Mouse (Mus musculus) ES-Bruce4 (cell line): Measurements from ENCODE around the gene Acsbg1.

Experiments used
- CTCF ChIP-seq: IDR thresholded peaks from one replicate; pipeline ENCODE4 v1.8.1; 2011; ENCODE audit warnings: low read depth, low read length
- EP300 ChIP-seq: IDR thresholded peaks from 2 replicates; pipeline ENCODE4 v1.6.1; 2011; ENCODE audit warnings: low read depth, low read length; ENCODE audit not compliant: insufficient read depth

- TF ChIP-seq CTCF, result no peak
- TF ChIP-seq EP300, result no peak
Observed at GRCm38 (mm10) chr9:54596752-54597465, 64.8 kb downstream of the Acsbg1 start.
